Mouse (Mus musculus) testis, adult 2 months (tissue): ENCODE data around the gene Stard8. TPM values are rescaled to one million over a fixed set of nuclear protein-coding genes. Genes with fewer than 3 reads are reported as not detected.

Experiments used
- H3K27ac ChIP-seq: fragments of 200-500 bp; 2 replicates; pipeline ENCODE4 v1.5.1; 2012; ENCODE audit warnings: low read depth, low read length; ENCODE audit not compliant: control insufficient read depth, insufficient read depth
- H3K27me3 ChIP-seq: fragments of 200-500 bp; 2 replicates; pipeline ENCODE4 v1.6.1; 2012; ENCODE audit warnings: mild to moderate bottlenecking, low read length, moderate library complexity; ENCODE audit not compliant: control insufficient read depth, insufficient read depth
- H3K36me3 ChIP-seq: fragments of 200-500 bp; 2 replicates; pipeline ENCODE4 v1.6.1; 2012; ENCODE audit warnings: mild to moderate bottlenecking, low read length; ENCODE audit not compliant: control insufficient read depth, insufficient read depth
- H3K4me1 ChIP-seq: fragments of 200-500 bp; 2 replicates; pipeline ENCODE4 v1.6.1; 2012; ENCODE audit warnings: low read length; ENCODE audit not compliant: control insufficient read depth, insufficient read depth
- H3K4me3 ChIP-seq: fragments of 200-500 bp; 2 replicates; pipeline ENCODE4 v1.5.1; 2012; ENCODE audit warnings: low read depth, mild to moderate bottlenecking, low read length, moderate library complexity, mixed read lengths; ENCODE audit not compliant: control insufficient read depth
- CTCF ChIP-seq: fragments of 200-500 bp; IDR thresholded peaks from 2 replicates; pipeline ENCODE4 v1.5.1; 2012; ENCODE audit warnings: low read depth, mild to moderate bottlenecking, inconsistent platforms, low read length, moderate library complexity; ENCODE audit not compliant: control insufficient read depth, insufficient read depth, insufficient replicate concordance
- POLR2A ChIP-seq: fragments of 200-500 bp; IDR thresholded peaks from 2 replicates; pipeline ENCODE4 v1.6.1; 2012; ENCODE audit warnings: low read depth, mild to moderate bottlenecking, inconsistent platforms, low read length, moderate library complexity; ENCODE audit not compliant: control insufficient read depth
- polyA plus RNA-seq: library from polyadenylated mRNA; depleted of rRNA; stranded (reverse); fragments of >200 nt; gene quantifications from 2 replicates; pipeline ENCODE4 v1.2.3, GENCODE M21; 2012

Gene Stard8
- polyA plus RNA-seq, 1 experiment, result 7.7 TPM

GRCm38 (mm10) chrX:99020215-99020614 lies 17.2 kb downstream of the Stard8 start:
- TF ChIP-seq POLR2A, result no peak
- no peak for TF ChIP-seq CTCF
- Histone ChIP-seq H3K36me3 (no peaks in the 10 kb centered on the region), H3K4me3 (no peak overlapping the region), H3K4me1 (no peaks in the 10 kb centered on the region), H3K27ac (no peak overlapping the region), H3K27me3 (no peaks in the 10 kb centered on the region)

- Histone ChIP-seq H3K4me1 (no peaks in the 10 kb centered on the region), H3K36me3 (no peaks in the 10 kb centered on the region), H3K27me3 (no peaks in the 10 kb centered on the region), H3K27ac (no peak overlapping the region), H3K4me3 (no peak overlapping the region)
- no peak for TF ChIP-seq POLR2A
- no peak for TF ChIP-seq CTCF
Measured at GRCm38 (mm10) chrX:99021593-99021992, 18.5 kb downstream of the Stard8 start.

GRCm38 (mm10) chrX:99023951-99024350 lies 20.9 kb downstream of the Stard8 start:
- no peaks in the 10 kb centered on the region for H3K4me1 ChIP-seq

GRCm38 (mm10) chrX:99035407-99035806 lies 32.4 kb downstream of the Stard8 start:
- Histone ChIP-seq H3K27me3 (no peaks in the 10 kb centered on the region), H3K36me3 (no peaks in the 10 kb centered on the region), H3K4me3 (no peak overlapping the region), H3K27ac (0 out of 2 replicates have a peak overlapping the region, but pooled peaks have one; percentile 21), H3K4me1 (no peaks in the 10 kb centered on the region)
- TF ChIP-seq CTCF, result no peak
- TF ChIP-seq POLR2A, result no peak

More at GRCm38 (mm10) chrX:99023951-99024350, 20.9 kb downstream of the Stard8 start:
- H3K27me3 ChIP-seq, result no peaks in the 10 kb centered on the region
- H3K4me3 ChIP-seq, result no peak overlapping the region
- H3K27ac ChIP-seq, result no peak overlapping the region
- TF ChIP-seq POLR2A (no peak), CTCF (no peak)
- no peaks in the 10 kb centered on the region for H3K36me3 ChIP-seq

- peak overlapping the region; percentile 82 for H3K4me3 ChIP-seq
- TF ChIP-seq CTCF, result no peak
- peak; percentile 58 for TF ChIP-seq POLR2A
- H3K27ac ChIP-seq, result peak overlapping the region; percentile 23
- no peaks in the 10 kb centered on the region for H3K27me3 ChIP-seq
- H3K36me3 ChIP-seq, result no peaks in the 10 kb centered on the region
- peaks cover 2% of the 10 kb centered on the region; the same call in 1 of the 2 replicates for H3K4me1 ChIP-seq
Measured at GRCm38 (mm10) chrX:99042451-99042951, 39.5 kb downstream of the Stard8 start.

- H3K27me3 ChIP-seq, result no peaks in the 10 kb centered on the region
- peaks cover 2% of the 10 kb centered on the region; the same call in 1 of the 2 replicates for H3K4me1 ChIP-seq
- H3K27ac ChIP-seq, result peak overlapping the region; percentile 23
- no peaks in the 10 kb centered on the region for H3K36me3 ChIP-seq
- no peak for TF ChIP-seq POLR2A
- no peak for TF ChIP-seq CTCF
- peak overlapping the region; percentile 82 for H3K4me3 ChIP-seq
Measured at GRCm38 (mm10) chrX:99043275-99043674, 40.2 kb downstream of the Stard8 start.

GRCm38 (mm10) chrX:99043739-99044138 lies 40.7 kb downstream of the Stard8 start:
- H3K4me3 ChIP-seq, result no peak overlapping the region

GRCm38 (mm10) chrX:99045315-99045714 lies 42.3 kb downstream of the Stard8 start:
- H3K27ac ChIP-seq, result 0 out of 2 replicates have a peak overlapping the region, but pooled peaks have one; percentile 4
- no peak overlapping the region for H3K4me3 ChIP-seq
- no peaks in the 10 kb centered on the region for H3K36me3 ChIP-seq
- no peaks in the 10 kb centered on the region for H3K27me3 ChIP-seq
- H3K4me1 ChIP-seq, result peaks cover 2% of the 10 kb centered on the region; the same call in 1 of the 2 replicates
- TF ChIP-seq POLR2A, result no peak
- no peak for TF ChIP-seq CTCF

More at GRCm38 (mm10) chrX:99043739-99044138, 40.7 kb downstream of the Stard8 start:
- Histone ChIP-seq H3K4me1 (peaks cover 2% of the 10 kb centered on the region; the same call in 1 of the 2 replicates), H3K27me3 (no peaks in the 10 kb centered on the region), H3K36me3 (no peaks in the 10 kb centered on the region), H3K27ac (no peak overlapping the region)
- TF ChIP-seq POLR2A (no peak), CTCF (no peak)
